Mouse (Mus musculus) liver, adult 2 months (tissue): ENCODE measurements at regions not wholly inside any gene's neighbourhood (a gene's known extent, or its start where the extent isn't known, plus 50 kb on each side); places are given as distances from the start of the nearest gene placed in this dataset.
A peak's percentile ranks its signal among the peaks of the same experiment; 100 is the strongest.

Source experiments
- DNase-seq: peaks from one replicate; pipeline ENCODE4 v3.0.0-alpha.2; 2011; ENCODE audit warnings: low read depth, low spot score; ENCODE audit errors: extremely low read depth
- H3K27ac ChIP-seq: fragments of 200-500 bp; replicated peaks from 2 replicates; pipeline ENCODE4 v1.5.1; 2012; ENCODE audit warnings: low read depth, mild to moderate bottlenecking, control low read depth, inconsistent platforms, low read length; ENCODE audit not compliant: insufficient read depth
- H3K27me3 ChIP-seq: fragments of 200-500 bp; 2 replicates; pipeline ENCODE4 v1.6.1; 2012; ENCODE audit warnings: mild to moderate bottlenecking, moderate library complexity, low read length, inconsistent platforms; ENCODE audit not compliant: control insufficient read depth, insufficient read depth
- H3K36me3 ChIP-seq: fragments of 200-500 bp; 2 replicates; pipeline ENCODE4 v1.6.1; 2012; ENCODE audit warnings: low read length, inconsistent platforms; ENCODE audit not compliant: control insufficient read depth, insufficient read depth
- H3K4me1 ChIP-seq: fragments of 200-500 bp; 2 replicates; pipeline ENCODE4 v1.6.1; 2011; ENCODE audit warnings: low read length; ENCODE audit not compliant: control insufficient read depth, insufficient read depth
- H3K4me3 ChIP-seq: fragments of 200-500 bp; 2 replicates; pipeline ENCODE4 v1.5.1; 2011; ENCODE audit warnings: low read depth, mild to moderate bottlenecking, control low read depth, low read length, moderate library complexity; ENCODE audit not compliant: insufficient read depth
- H3K79me2 ChIP-seq: fragments of 200-500 bp; 2 replicates; pipeline ENCODE4 v1.6.1; 2012; ENCODE audit warnings: inconsistent platforms, mild to moderate bottlenecking, low read length, moderate library complexity; ENCODE audit not compliant: control insufficient read depth, insufficient read depth
- H3K9ac ChIP-seq: fragments of 200-500 bp; 2 replicates; pipeline ENCODE4 v1.6.1; 2012; ENCODE audit warnings: low read depth, mild to moderate bottlenecking, control low read depth, inconsistent platforms, low read length
- CTCF ChIP-seq: fragments of 200-500 bp; IDR thresholded peaks from 2 replicates; pipeline ENCODE4 v1.5.1; 2011; ENCODE audit warnings: low read depth, low read length, control low read depth
- POLR2A ChIP-seq: fragments of 200-500 bp; IDR thresholded peaks from 2 replicates; pipeline ENCODE4 v1.6.1; 2011; ENCODE audit warnings: low read length, control low read depth; ENCODE audit not compliant: insufficient read depth; ENCODE audit errors: extremely low read depth
- WGBS: fragments of 180-500 bp; shearing (Covaris S2); methylation state at CpG from one replicate; pipeline ENCODE4 v1.1.7; 2018; 5-methylcytosine and 5-hydroxymethylcytosine counted together

DNA sequence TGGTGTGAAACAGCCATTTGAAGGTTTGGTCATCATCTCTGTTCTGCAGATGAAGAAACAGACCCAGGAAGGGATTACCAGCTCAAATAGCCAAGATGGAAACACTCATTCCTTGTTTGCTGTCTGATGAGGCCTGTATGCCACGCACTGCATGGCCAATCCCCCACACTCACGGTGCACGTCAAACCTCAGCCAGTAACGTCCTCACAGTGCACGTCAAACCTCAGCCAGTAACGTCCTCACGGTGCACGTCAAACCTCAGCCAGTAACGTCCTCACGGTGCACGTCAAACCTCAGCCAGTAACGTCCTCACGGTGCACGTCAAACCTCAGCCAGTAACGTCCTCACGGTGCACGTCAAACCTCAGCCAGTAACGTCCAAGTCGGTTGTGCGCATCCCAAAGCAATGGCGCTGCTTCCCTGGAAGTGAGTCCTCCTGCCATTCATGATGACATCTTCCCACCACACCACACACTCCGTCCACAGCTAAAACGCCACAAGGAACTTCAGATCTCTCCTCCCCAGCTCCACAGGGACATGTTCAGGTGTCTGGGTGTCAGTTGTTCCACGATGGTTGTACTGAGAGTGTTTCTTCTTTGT, 196.1 kb upstream of the Sox2 start:
- TF ChIP-seq POLR2A (no peak), CTCF (no peak)
- H3K36me3 ChIP-seq: no peaks in the 10 kb centered on the region
- no peaks in the 10 kb centered on the region for H3K4me1 ChIP-seq
- DNase-seq: no peak
- H3K4me3 ChIP-seq: no peak overlapping the region
- 95% methylated on average over 24 of the region's 24 CpGs for WGBS
- no peak overlapping the region for H3K27ac ChIP-seq
- H3K27me3 ChIP-seq: no peaks in the 10 kb centered on the region
- H3K79me2 ChIP-seq: no peaks in the 10 kb centered on the region
- no peak overlapping the region for H3K9ac ChIP-seq

DNA sequence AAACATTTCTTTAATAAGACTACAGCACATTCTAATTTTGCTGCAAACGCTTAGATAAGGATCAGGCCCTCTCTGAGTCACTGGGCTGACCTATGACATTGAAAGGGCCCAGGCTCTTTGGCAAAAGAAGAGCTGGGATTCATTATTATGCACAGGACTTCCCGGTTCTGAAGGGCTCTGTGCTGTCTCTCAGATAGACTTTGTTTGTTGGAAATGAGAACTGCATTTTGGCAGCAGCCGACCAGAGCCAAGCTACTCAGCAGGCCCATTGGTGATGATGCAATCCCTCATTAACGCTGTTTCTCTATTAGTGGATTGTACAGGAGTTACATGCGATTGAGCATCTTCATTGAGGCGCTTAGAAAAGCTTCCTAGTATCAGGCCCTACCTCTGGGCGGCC, 204.9 kb upstream of the Sox2 start:
- H3K79me2 ChIP-seq: no peaks in the 10 kb centered on the region
- DNase-seq: peak; percentile 40
- WGBS: 43% methylated on average over 7 of the region's 7 CpGs
- H3K27me3 ChIP-seq: no peaks in the 10 kb centered on the region
- H3K4me1 ChIP-seq: no peaks in the 10 kb centered on the region
- no peak for TF ChIP-seq CTCF
- TF ChIP-seq POLR2A: no peak
- no peak overlapping the region for H3K9ac ChIP-seq
- no peak overlapping the region for H3K4me3 ChIP-seq
- H3K27ac ChIP-seq: no peak overlapping the region
- no peaks in the 10 kb centered on the region for H3K36me3 ChIP-seq

DNA sequence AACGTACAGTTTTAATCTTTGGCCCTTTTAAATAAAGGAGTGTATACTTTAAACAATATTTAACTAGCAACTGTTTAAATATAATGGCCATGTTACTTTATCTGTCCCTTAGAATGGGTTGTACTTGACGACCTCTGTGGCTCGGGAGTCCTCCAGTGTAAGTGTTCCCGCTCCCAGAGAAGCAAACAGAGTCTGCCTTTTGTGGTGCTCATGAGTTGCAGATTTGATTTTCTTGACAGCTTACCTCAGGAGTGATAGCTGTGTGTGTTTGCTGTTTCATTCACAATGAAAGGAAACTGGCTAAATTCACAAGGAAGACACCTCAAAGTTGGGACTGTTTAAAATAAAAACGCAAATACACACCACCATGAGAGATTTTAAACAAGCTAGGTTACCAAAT, 205.4 kb upstream of the Sox2 start:
- H3K36me3 ChIP-seq: no peaks in the 10 kb centered on the region

DNA sequence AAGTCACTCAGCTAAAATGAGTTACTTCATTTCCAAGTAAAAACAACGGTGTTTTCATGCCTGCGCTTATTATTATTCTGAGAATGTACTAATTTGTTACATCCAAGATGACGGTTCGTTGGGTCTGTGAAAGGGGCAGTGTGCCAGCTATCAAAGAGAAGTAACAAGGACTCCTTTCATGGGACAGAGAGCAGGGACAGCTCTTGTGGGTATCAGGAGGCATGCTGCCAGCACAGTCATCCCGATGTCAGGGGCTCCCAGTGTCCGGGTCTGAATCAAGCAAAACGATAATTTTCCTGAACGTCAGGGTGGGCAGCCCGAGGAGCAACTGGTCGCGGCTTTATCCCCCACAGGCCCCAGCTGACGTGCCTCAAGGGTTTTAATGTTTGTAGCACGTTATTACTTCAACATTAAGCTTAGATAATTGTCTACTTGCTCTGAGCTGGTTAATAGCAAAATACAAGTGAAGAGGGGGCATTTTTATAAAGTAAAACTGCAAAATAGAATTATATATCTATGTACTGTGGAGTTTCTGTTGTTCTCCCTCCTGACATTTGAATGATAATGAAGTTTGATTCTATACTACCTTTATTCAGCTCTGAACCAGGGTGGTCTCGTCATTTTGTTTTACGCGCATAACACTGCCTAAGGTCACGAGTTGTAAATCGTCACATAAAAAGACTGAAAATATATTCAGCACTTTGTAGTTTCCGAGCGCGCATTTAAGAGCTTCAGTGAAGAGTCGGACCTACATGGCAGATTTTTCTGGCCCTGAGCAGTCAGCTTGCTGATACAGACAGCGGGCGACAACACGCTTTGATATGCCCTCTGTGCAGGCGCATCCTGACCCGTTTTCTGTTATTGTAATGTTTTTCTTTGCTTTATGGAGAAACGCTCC, 206.2 kb upstream of the Sox2 start:
- Histone ChIP-seq H3K36me3 (no peaks in the 10 kb centered on the region), H3K9ac (no peak overlapping the region), H3K4me3 (no peak overlapping the region), H3K27me3 (no peaks in the 10 kb centered on the region), H3K79me2 (no peaks in the 10 kb centered on the region), H3K4me1 (no peaks in the 10 kb centered on the region), H3K27ac (no peak overlapping the region)
- TF ChIP-seq CTCF (no peak), POLR2A (no peak)
- DNase-seq: no peak
- 89% methylated on average over 28 of the region's 28 CpGs for WGBS

More for the DNA sequence above, 205.4 kb upstream of the Sox2 start:
- Histone ChIP-seq H3K27me3 (no peaks in the 10 kb centered on the region), H3K4me3 (no peak overlapping the region), H3K9ac (no peak overlapping the region), H3K79me2 (no peaks in the 10 kb centered on the region), H3K4me1 (no peaks in the 10 kb centered on the region), H3K27ac (no peak overlapping the region)
- WGBS: 25% methylated on average over 5 of the region's 5 CpGs
- TF ChIP-seq POLR2A: no peak
- no peak for TF ChIP-seq CTCF
- no peak for DNase-seq

DNA sequence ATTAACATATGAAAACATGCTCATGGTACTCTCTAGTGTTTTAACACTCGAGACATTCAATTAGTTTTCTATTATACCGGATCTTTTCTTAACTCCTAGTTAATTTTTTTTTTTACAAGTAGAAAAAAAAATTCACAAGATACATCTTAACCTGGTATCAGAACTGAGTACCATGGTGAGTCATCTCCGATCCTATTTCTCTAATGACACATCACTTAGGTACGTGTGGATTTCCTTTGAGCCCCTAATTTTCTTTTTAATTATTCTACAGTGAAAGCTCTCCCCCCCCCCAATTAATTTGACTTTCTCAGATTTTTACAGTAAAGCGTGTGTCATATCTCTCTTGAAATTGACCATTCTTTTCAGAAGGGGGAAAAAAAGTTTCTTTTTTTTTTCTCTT, 206.9 kb upstream of the Sox2 start:
- 87% methylated on average over 5 of the region's 5 CpGs for WGBS
- no peak overlapping the region for H3K9ac ChIP-seq

DNA sequence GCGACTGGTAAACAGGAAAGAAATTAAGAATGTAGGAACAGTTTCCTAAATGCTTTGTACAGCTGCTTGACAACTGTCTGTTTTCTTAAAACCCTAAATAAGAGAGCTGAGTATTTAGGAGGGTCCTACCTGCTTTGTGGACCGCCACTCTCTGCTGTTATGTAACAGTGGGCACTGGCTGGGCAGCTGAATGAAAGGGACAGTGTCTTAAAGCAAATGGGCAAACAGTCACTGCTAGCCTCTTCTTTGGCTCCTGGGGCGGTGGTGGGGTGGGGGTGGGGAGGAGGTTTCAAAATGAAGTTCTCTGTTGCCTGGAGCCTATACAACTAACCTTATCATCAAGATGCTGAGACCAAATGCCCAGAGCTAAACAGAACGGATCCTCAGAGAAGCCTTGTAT, 208.4 kb upstream of the Sox2 start:
- Histone ChIP-seq H3K4me1 (no peaks in the 10 kb centered on the region), H3K79me2 (no peaks in the 10 kb centered on the region), H3K4me3 (no peak overlapping the region), H3K27ac (no peak overlapping the region), H3K9ac (no peak overlapping the region), H3K27me3 (no peaks in the 10 kb centered on the region), H3K36me3 (no peaks in the 10 kb centered on the region)
- WGBS: 77% methylated on average over 4 of the region's 4 CpGs
- TF ChIP-seq CTCF: no peak
- no peak for TF ChIP-seq POLR2A
- no peak for DNase-seq

More for the DNA sequence above, 206.9 kb upstream of the Sox2 start:
- no peak for DNase-seq
- TF ChIP-seq CTCF: no peak
- no peak for TF ChIP-seq POLR2A
- Histone ChIP-seq H3K36me3 (no peaks in the 10 kb centered on the region), H3K27ac (no peak overlapping the region), H3K4me1 (no peaks in the 10 kb centered on the region), H3K79me2 (no peaks in the 10 kb centered on the region), H3K27me3 (no peaks in the 10 kb centered on the region), H3K4me3 (no peak overlapping the region)
